Mouse (Mus musculus) frontal cortex, adult 2 months (tissue): ENCODE measurements around the gene Gm45785. TPM values are rescaled to one million over a fixed set of nuclear protein-coding genes. Genes with fewer than 3 reads are reported as not detected.

ENCODE experiments used
- DNase-seq, 2 experiments: peaks; one replicate each; pipeline ENCODE4 v3.0.0; 2022; ENCODE audit warnings: low spot score in 1 of 2; ENCODE audit errors: extremely low spot score in 1 of 2
- polyA plus RNA-seq: library from polyadenylated mRNA; depleted of rRNA; stranded (reverse); fragments of >200 nt; gene quantifications from 2 replicates; pipeline ENCODE4 v1.2.3, GENCODE M21; 2012

Gm45785 gene
- polyA plus RNA-seq, 1 experiment, result 0.16 TPM

GRCm38 (mm10) chr7:140834968-140835757 is 21.0 kb downstream of the Gm45785 start, which contains the start of gene Urah:
Gene Urah, plus strand, starts transcription at chr7:140835018.
- DNase-seq, result no peak

- no peak for DNase-seq
Observed at GRCm38 (mm10) chr7:140833341-140833740, 22.8 kb downstream of the Gm45785 start.

GRCm38 (mm10) chr7:140831447-140831846 is 24.7 kb downstream of the Gm45785 start:
- no peak for DNase-seq

- peak; percentile 79 to 80 for DNase-seq
Observed at GRCm38 (mm10) chr7:140828171-140828881, 27.8 kb downstream of the Gm45785 start.

GRCm38 (mm10) chr7:140822731-140823130 is 33.4 kb downstream of the Gm45785 start:
- DNase-seq, result no peak

- peak; percentile 61 to 76 for DNase-seq
Observed at GRCm38 (mm10) chr7:140821653-140822329, 34.3 kb downstream of the Gm45785 start, which contains the start of gene Zfp941. Gene Zfp941, minus strand, starts transcription at chr7:140822178.

GRCm38 (mm10) chr7:140821305-140821652 is 34.9 kb downstream of the Gm45785 start:
- no peak for DNase-seq

- DNase-seq, result no peak
Observed at GRCm38 (mm10) chr7:140820173-140820572, 36.0 kb downstream of the Gm45785 start.

- no peak for DNase-seq
Observed at GRCm38 (mm10) chr7:140812850-140813249, 43.3 kb downstream of the Gm45785 start.

GRCm38 (mm10) chr7:140811714-140812113 is 44.4 kb downstream of the Gm45785 start:
- peak in 1 of 2 experiments; percentile 27 for DNase-seq

- DNase-seq, result no peak
Observed at GRCm38 (mm10) chr7:140810496-140810895, 45.6 kb downstream of the Gm45785 start.

- peak; percentile 42 to 86 for DNase-seq
Observed at GRCm38 (mm10) chr7:140805704-140806103, 50.4 kb downstream of the Gm45785 start.

- no peak for DNase-seq
Observed at GRCm38 (mm10) chr7:140802629-140803028, 53.5 kb downstream of the Gm45785 start.

GRCm38 (mm10) chr7:140798212-140798611 is 57.9 kb downstream of the Gm45785 start:
- no peak for DNase-seq

GRCm38 (mm10) chr7:140797619-140798018 is 58.5 kb downstream of the Gm45785 start:
- DNase-seq, result no peak

- DNase-seq, result no peak
Observed at GRCm38 (mm10) chr7:140793541-140793940, 62.6 kb downstream of the Gm45785 start.

GRCm38 (mm10) chr7:140788053-140788435 is 68.1 kb downstream of the Gm45785 start:
- DNase-seq, result no peak

- DNase-seq, result no peak
Observed at GRCm38 (mm10) chr7:140787406-140788052, 68.6 kb downstream of the Gm45785 start, which contains the start of gene Syce1. Gene Syce1, minus strand, starts transcription at chr7:140787852.

- DNase-seq, result no peak
Observed at GRCm38 (mm10) chr7:140780548-140780947, 75.6 kb downstream of the Gm45785 start.
